Mouse (Mus musculus): Measurements from ENCODE around the gene Olfr1131.

DNA sequence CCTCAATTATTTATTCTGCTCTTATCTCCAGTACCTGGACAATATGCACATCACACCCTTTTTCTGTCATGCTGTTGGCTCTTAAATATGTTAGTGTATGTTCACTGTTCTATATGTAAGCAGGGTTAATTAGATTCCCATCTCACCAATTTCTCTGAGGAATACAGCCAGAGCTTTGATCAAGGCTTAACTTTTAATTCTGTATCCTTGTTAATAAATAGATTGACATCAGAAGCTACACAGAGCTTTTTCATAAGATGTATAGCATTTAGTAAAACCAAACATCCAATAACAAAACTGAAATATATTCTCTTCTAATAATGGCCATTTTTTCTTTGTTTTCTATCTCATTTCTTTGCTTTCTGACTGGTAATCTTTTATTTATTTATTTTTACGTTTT, 46.7 kb downstream of the Olfr1131 start, which contains the start of gene Olfr1135:
- no peak for TF ChIP-seq POLR2A (IDR thresholded peaks at IDR 0.05; ENCODE audit: extremely low read depth, insufficient read depth, low read length)
- TF ChIP-seq CTCF (IDR thresholded peaks at IDR 0.05; ENCODE audit: low read depth, low read length), result no peak

All from liver, adult 2 months (tissue).